Mouse (Mus musculus) yolk sac, embryonic 10.5 days (tissue): ENCODE measurements around the gene Exoc2.
A peak's percentile ranks its signal among the peaks of the same experiment; 100 is the strongest.

Experiments used
- DNase-seq: peaks from one replicate; pipeline ENCODE4 v3.0.0-alpha.2; 2017; ENCODE audit warnings: low spot score

Exoc2 gene

DNA sequence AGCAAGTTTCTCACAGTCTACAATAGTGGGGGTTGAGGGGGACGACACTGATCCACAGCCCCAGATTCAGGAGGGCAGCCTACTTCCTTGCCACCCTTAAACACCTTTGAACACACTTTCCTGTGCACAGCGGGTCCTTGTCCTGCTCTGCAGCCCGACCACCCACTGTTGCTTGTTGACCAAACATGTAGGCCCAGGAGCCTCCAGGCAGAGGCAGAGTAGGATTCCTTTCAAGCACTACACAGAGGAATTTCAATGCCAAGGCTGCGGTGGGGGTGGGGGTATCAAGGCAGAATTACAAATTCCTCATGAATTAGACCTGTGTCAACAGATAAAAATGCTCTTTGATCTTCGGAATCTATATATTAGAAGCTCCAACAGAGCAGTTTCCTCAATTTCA is 82.7 kb downstream of the Exoc2 start:
- DNase-seq = no peak

DNA sequence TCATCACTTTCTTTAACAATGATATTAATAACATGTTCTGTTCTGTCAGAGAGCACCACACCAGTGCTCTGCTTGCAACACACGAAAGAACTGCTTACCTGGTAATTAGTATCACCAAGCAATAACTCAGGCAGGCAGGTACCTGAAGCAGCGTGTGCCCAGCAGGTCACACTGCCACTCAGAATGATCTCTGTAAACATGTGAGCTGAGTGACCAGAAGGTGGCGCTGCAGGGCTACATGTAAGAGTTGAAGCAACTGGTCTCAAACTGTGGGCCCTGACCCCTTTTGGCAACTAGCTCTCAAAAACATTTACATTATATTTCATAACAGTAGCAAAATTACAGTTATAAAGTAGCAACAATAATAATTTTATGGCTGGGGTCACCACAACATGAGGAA is 85.4 kb downstream of the Exoc2 start:
- peak; percentile 46 for DNase-seq

DNA sequence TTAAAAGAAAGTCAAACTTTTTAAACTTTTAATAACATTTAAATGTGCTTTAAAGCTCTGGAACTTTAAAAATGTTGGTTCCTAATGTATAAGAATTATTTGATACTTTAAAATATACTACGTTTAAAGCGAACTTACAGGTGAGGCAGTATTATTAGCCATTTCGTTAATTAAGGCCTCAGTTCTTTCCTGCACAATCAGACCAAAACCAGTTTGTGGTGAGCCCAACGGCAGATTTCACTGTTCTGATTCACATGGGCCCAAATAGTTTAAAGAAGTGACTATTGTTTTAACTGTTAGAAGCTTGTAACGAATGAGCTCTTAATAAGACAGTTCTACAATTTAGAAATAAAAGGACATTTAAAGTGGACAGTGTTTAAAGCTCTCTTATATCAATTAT is 93.6 kb downstream of the Exoc2 start:
- DNase-seq = no peak

DNA sequence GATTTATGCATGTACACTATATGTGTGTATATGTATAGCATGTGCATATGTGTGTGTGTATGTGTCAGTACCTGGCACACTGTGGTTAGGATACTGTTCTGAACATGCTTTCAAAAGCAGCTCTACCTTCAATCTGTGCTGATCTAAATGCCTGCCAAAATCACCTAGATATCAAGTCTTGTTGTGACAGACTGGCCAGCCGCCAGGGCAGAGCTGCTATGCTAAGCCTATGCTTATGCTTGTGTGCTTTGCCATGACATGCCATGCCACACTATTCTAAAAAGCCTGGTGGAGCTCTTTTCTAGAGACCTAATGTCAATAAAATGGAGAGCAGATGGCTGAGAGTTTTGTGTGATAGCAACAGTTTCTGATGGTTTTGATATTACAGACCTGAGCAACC is 94.0 kb downstream of the Exoc2 start:
- no peak for DNase-seq

DNA sequence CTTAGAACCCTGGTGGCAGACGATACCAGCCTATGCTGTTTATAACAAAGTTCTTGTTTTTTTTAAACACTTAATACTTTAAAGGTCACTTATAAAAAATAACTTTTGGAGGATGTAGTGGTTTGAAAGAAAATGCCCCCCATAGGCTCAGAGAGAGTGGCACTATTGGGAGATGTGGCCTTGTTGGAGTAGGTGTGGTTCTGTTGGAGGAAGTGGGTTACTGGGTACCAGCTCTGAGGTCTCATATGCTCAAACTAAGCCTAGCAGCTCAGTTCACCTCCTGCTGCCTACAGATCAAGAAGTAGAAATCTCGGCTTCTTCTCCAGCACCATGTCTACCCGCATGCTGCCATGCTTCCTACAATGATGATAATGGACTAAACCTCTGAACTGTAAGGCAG is 98.1 kb downstream of the Exoc2 start:
- DNase-seq = no peak

DNA sequence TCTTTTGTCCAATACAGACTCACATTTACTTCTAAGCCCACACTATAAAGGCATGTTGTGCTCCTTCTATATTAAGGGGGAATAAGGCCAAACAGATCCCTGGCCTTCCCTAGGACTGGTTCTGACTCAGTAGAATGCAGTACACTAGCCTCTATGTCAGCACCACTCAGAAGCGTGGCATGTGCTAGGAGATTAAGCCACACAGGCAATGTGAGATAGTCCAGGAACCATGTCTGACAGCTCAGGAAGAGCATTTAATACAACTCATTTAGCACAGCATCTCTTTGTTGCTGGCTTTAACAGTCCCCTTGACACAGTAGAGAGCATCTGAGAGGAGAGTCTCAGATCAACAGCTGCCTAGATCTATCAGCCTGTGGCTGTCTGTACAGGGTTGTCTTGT is 100.4 kb downstream of the Exoc2 start:
- no peak for DNase-seq

DNA sequence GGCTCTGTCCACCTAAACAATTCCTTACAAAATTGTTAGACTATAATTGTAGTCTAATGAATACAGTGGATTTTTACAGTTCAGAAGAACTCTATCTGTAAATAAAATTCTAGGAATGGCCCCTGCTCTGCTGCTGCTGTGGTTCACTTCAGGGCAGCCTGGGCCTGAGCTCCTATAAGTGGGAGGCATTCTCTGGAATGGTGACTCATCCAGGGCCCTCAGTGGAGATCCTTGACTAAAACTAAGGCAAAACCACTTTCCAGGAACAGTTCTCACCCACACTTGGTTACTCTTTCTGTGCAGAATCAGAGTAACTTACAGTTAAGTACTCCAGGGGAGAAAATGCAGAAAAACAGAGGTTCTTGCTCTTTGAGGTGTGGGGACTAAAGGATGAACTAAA is 108.4 kb downstream of the Exoc2 start:
- no peak for DNase-seq

DNA sequence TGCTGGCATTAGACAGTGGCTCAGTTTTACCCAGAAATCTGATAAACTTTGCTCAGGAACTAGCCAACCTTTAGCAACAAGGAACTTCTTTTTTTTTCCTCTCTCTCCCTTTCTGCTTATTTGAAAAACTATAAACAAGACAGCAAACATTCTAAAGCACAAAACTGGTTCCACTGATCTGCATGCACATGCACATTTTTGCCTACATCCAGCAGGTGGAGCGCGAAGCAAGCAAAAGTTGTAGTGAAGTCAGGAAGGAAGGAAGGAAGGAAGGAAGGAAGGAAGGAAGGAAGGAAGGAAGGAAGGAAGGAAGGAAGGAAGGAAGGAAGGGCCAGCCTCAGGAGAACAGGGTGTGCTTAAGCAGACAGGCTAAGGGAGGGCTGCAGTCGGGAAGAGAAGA is 109.9 kb downstream of the Exoc2 start:
- DNase-seq = no peak

DNA sequence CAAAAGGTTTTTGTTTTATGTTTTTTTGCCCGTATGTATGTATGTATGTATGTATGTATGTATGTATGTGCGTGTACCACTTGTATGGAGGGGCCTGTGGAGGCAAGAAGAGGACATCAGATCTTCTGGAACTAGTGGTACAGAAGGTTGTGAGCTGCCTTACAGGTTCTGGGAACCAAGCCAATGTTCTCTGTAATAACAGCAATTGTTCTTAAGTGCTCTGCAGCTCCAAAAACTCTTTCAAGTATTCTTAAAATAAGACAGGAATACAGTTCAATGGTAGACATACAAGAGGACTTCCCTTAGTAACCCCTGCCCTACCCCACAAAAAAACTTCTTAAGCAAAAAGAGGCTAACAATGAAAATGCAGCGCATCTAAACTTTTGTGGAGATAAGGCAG is 115.5 kb downstream of the Exoc2 start:
- no peak for DNase-seq

DNA sequence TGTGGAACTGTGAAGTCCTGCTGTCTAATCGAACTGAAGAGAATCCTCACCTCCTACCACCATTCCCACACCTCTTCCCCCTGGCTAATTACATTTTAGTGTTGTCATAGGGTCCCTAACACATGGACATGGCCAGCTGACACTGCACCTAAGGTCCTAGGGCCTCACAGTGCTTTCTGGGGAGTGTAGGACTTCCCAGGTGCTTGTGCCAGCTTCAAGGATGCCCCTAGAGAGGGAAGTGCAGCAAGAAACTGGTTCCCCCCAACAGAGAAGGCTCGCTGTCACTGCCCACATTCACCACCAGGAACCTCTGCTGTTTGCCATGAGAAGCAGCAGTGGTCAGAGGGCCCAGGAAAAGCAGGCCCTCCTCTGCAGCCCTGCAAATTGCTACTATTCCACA is 123.2 kb downstream of the Exoc2 start:
- no peak for DNase-seq

DNA sequence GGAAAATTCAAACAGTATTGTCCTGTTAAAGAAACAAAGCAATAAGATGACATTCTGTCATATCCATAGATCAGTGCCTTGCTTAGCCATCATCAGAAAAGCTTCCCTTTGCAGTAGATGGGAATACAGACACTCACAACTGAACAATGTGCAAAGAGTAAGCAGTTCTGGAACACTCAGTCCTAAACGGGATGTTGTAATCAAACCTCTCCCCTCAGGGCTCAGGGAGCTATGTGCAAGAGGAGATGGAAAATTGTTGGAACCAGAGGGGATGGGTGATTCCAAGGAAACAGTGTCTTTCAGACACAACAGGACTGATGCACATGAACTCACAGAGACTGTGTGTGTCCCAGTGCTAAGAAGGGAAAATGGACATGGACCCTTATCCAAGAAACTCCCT is 125.9 kb downstream of the Exoc2 start:
- no peak for DNase-seq

DNA sequence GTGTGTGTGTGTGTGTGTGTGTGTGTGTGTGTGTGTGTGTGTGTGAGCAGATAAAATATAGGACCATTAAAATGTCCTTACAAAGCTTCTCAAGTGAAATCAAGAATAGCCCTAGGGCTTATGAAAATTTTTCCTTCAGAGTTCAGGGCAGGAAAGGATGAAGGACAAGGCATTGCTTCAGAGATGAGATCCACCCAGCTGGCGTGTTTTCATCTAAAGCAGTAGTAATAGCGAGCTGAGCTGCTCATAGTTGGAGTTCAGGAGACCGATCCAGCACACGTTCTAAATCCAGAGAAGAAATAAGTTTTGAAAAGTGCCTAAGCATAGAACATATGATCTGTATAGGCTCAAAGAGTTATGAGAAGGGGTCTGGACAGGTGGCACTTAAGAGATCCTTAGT is 127.4 kb downstream of the Exoc2 start:
- no peak for DNase-seq

DNA sequence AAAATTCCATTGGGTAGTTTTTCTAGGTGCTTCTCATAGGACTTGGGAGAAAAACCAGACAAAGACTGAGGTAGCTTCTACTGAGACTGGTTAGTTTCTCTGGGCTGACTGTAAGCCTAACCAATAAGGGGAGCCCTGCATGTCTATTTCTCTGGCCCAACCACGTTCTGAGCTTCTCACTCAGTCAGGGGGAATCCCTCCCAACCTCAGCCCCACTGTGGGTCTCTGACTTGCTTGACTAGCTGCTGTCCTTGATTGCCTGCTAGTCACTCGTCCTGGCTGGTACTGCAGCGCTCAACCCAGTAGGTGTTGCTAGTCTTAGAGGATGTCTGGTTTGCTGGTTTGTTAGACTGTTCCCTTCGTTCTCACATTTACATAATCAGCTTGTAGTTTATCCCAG is 130.8 kb downstream of the Exoc2 start:
- DNase-seq = no peak

DNA sequence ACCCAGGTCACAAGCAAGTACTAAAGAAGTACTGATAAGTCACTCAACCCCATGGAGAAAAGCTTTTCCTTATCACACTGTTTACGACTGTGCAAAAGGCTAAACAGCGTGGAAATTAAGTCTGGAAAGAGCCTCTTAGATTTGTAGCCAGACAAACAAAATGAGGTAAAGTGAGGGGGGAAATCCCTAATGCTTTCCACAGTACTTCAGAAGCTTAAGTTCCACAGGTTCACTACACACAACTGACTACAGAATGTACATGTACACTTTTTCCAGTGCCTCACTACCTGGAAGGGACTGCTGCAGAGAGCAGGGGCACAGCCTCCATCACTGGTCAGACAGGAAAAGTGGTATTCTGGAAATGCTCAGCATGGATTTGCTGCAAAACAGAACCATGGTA is 132.1 kb downstream of the Exoc2 start:
- no peak for DNase-seq

DNA sequence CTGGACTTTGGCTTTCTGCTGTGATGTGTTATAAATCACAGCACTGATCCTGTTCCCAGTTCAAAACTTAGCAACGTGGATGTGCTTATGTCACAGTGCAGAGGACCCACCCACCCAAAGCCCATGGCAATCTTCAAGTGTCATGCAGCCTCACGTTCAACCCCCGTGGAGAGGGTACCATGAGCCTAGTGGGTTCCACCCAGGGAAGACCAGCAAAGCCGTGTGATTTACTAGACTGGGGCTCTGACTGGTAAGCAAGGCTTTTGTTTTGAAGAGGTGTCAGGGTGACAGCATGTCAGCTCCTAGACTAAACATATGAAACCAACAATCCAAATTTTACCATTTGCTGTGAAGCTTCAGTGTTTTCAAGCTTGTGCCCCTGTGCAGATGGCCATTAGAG is 132.6 kb downstream of the Exoc2 start:
- DNase-seq = no peak

DNA sequence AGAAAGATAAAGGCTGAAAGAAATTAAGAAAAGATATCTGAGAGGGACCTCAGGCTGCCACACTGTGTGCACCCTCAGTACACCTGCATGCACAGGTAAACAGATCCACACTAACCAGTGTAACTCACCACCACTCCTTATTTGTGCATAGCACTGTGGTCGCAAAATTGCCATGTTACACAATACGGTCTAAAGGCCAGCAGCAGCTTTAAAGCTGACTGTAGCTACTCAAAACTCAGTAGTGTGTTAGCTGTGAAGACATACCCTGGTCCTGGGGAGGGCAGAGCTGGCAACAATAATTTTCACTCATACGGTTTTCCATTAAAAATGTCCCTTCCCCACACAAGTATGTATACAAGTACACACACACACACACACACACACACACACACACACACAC is 133.2 kb downstream of the Exoc2 start:
- no peak for DNase-seq

DNA sequence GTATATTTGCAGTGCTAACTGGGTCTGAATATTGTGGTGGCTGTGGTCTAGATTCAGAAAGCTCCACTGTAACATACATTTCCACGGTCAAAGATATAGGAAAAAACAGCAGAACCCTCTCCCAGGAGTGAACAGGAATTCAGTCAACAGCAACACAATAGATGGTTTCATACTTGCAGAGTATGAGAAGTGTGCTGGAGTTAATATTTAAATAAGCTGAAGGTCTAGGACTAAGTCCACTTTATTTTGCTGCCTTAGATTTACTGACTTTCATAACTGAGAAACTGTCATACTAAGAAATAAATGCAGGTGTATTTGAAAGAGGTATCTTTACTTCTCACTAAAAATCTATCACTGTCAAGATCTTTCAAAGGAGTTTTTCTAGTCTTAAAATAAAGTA is 137.6 kb downstream of the Exoc2 start:
- DNase-seq = no peak

DNA sequence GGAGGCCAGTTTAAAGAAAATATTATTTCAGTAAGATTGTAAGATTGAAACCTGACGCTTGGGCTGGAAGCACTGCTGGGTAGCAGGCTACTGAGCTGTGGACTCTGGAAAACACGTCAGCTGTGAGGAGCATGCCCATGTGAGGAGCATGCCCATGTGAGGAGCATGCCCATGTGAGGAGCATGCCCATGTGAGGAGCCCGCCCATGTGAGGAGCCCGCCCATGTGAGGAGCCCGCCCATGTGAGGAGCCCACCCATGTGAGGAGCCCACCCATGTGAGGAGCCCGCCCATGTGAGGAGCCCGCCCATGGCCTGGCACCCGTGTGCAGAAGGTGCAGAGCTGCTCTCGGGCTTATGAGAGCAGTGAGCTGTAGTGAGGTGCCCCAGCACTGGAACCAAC is 139.0 kb downstream of the Exoc2 start:
- DNase-seq = no peak

DNA sequence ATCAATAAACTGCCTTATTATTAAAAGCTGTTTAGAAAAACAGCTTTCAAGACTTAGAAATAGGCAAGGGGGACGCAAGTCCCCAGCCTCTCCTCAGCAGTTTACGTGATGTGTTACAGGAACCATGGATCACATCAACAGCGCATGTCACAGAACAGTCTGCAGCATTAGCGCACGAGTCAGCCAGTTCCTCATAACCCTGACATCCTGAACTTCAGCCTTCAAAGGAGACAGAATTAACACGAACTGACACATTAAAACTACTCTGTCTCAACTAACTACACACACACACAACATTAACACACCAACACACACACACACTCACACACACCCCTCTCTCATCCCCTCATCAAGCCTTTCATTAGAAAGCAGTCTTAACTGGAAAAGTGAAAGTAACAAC is 139.5 kb downstream of the Exoc2 start:
- no peak for DNase-seq

DNA sequence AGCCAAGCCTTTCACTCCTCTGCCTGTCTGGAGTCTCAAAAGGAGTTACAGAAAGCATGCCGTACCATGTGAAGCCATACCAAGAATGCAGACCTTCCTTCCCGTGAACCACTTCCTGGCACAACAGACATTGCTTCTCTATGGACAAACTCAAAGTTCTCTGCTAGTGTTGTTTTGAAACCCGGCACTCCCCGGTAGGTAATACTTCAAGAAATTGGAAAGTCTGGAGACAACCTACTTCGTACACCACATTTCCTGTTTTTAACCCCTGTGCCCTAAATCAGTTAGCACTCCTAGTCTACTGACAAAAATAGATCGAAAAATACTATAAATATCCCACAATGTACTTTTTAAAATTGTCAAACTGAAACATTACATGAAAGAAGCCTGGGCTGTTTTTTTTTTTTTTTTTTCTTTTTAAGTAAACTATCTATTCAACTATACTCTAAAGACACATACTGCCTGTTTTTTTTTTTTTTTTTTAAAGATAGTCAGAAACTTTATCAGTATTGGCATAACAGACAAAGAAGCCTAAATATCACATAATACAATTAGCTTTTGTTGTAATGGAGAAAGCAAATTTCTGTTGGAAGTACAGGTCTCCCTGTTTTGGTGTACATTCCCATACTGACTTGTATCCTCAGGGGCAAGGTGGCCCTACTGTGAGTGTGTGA is 140.3 kb downstream of the Exoc2 start:
- no peak for DNase-seq

DNA sequence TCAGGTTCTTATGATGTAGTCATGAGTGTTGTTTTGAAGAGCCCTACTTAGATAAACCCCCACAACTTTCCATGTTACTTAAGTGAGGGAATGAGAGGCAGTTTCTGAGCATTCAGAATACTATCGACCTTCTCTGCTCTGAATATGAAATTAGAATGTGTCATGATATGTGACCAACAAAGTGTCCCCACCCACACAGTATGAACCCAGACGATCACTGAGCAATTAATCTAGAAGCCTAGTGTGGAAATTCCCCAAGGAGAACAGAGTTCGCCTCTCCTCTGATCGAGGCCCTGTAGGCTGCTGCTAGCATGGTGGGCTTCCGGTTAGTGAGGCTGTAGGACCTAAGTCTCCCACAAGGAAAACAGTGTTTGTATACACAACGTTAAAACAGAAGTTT is 142.5 kb downstream of the Exoc2 start:
- no peak for DNase-seq

DNA sequence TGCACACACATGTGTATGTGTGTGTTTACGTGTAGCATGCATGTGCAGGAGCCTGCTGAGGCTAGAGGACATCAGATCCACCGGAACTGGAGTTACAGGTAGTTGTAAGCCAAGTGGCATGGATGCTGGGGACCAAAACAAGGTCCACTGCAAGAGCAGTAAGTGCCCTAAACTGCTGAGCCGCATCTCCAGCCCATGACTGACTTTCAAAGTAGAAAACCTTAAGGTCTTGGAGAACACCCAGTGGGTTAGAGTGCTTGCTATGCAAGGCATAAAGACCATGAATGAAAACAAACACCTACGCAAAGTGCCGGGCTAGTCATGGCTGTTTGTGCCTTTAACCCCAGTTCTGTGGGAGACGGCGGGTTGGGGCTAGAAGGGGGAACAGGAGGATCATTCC is 147.4 kb downstream of the Exoc2 start:
- no peak for DNase-seq

DNA sequence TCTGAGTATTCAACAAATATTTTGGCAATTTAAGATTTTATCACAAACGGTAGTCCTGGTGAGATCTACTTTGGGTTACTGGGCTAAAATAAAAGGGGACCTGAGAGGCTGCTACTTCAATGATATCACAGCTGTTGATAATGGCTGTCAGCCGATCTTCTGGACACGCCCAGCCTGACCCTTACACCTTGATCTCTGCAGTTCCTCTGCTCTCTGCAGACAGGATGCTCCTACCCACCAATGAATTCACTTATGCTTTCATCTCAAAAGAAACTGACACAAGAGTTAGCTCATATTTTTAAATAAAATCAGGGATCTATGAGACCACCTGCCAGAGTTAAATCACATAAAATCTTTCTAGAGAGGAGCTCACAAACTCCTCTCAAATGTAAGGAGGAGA is 149.0 kb downstream of the Exoc2 start:
- DNase-seq = no peak

DNA sequence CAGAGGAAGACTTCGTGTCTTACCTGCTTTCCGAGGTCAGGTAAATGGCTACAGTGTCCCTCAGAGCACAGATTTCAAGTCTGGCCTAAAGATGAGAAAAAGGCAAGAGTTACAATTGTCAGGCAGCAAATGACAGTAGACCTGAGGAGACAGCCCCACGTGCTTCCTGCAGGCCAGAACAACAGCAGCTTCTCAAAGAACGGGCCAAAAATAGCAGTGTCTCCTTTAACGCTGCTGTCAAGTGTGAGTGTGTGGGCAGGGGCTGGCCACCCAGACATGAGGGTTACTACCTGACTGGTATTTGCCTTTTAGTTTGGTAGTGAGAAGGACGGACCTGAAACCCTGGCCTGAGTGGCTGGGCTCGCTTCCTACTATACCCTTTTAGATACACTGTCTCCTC is 153.3 kb downstream of the Exoc2 start:
- DNase-seq = no peak

DNA sequence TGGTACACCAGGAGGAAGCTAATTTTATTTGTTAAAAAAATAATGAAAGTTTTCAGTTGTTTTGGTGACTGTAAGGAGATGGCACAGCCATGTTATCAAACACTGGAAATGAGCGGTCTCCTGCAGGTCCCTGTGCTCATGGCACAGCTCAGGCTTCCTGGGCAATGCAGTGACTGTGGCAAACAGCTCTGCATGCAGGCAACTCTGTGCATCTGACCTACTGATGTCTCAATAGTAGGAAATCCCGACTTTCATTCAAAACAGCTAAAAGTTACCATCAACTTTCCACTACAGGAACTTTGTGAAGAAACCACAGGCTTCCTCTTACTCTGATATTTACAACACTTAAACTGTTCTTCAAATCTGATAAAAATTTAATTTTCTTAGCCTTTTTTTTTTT is 154.0 kb downstream of the Exoc2 start:
- DNase-seq = no peak
